Comparison of ENCODE assay signal across 17 mouse cellular contexts in the genomic region with DNA sequence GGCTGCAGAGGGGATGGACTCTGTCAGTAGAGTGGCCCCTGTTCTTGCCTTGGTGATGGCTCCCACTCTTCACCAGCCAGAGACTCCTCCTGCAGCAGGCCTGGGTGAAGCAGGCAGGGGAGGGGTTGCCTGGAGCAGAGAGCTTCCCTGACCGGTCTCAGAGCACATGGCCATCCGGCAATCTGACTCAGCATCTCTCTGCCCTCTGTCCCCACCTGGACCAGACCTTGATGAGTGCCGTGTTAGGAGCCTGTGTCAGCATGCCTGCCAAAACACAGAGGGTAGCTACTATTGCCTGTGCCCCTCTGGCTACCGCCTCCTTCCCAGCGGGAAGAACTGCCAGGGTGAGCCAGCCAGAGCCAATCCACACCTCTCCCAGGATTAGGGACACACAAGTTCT. TPM values are rescaled to one million over a fixed set of nuclear protein-coding genes. Genes with fewer than 3 reads are reported as not detected.
DNase-seq lines count a peak whose midpoint lies in the region; ATAC-seq and TF ChIP-seq lines count a peak whose summit lies in the region.
"Had no signal": no experiment of that assay in that cellular context is flagged by ENCODE, and none has a peak within 500 bp of the region (broad histone marks: within the 10 kb centered on the region; RNA-seq: fewer than 3 reads in every experiment).

No protein-coding gene starts in this region.

- TF ChIP-seq CTCF in intestine, postnatal 0 days (IDR thresholded peaks at IDR 0.05; ENCODE audit: low read depth), result no peak
- no peak for TF ChIP-seq CTCF in liver, postnatal 0 days (IDR thresholded peaks at IDR 0.05; ENCODE audit: low read depth)
- TF ChIP-seq CTCF in midbrain, postnatal 0 days (IDR thresholded peaks at IDR 0.05), result no peak

- no peak for DNase-seq in embryonic facial prominence, embryonic 10.5 days (ENCODE audit: low spot score)
- no peak for DNase-seq in lung, postnatal 10 days
- DNase-seq in liver, postnatal 0 days, result no peak
- no peak for DNase-seq in midbrain, postnatal 0 days (ENCODE audit: low spot score)
- DNase-seq: adrenal gland, postnatal 36 days; cerebellum, postnatal 14 days; gastrocnemius, postnatal 14 days; right cerebral cortex, postnatal 25 days; thymus, adult 18-20 months had no signal

- 45% methylated on average over 5 of the region's 5 CpGs for WGBS in embryonic facial prominence, embryonic 15.5 days
- 43% methylated on average over 5 of the region's 5 CpGs for WGBS in embryonic facial prominence, embryonic 10.5 days
- 45% methylated on average over 5 of the region's 5 CpGs for WGBS in lung, embryonic 16.5 days
- WGBS in intestine, postnatal 0 days, result 47% methylated on average over 5 of the region's 5 CpGs
- 50% methylated on average over 5 of the region's 5 CpGs for WGBS in liver, postnatal 0 days (ENCODE audit: insufficient replicate concordance)
- WGBS in midbrain, postnatal 0 days, result 54% methylated on average over 5 of the region's 5 CpGs

- H3K36me3 ChIP-seq in embryonic facial prominence, embryonic 15.5 days, result no peaks in the 10 kb centered on the region
- H3K36me3 ChIP-seq in embryonic facial prominence, embryonic 10.5 days (replicated peaks), result no peaks in the 10 kb centered on the region
- H3K36me3 ChIP-seq in lung, embryonic 16.5 days (ENCODE audit: control insufficient read depth, insufficient read depth, low read length), result no peaks in the 10 kb centered on the region
- no peaks in the 10 kb centered on the region for H3K36me3 ChIP-seq in intestine, postnatal 0 days (ENCODE audit: control insufficient read depth, insufficient read depth)
- H3K36me3 ChIP-seq in liver, postnatal 0 days (replicated peaks; ENCODE audit: insufficient read depth, low read length), result no peaks in the 10 kb centered on the region
- H3K36me3 ChIP-seq in midbrain, postnatal 0 days (ENCODE audit: insufficient read depth, low read length), result no peaks in the 10 kb centered on the region
- H3K36me3 ChIP-seq: heart, embryonic 10.5 days; limb, embryonic 13.5 days had no signal

- 0 out of 2 replicates have a peak overlapping the region, but pooled peaks have one; percentile 29 for H3K27ac ChIP-seq in embryonic facial prominence, embryonic 15.5 days (replicated peaks)
- no peak overlapping the region for H3K27ac ChIP-seq in embryonic facial prominence, embryonic 10.5 days (replicated peaks)
- peak overlapping the region; percentile 86 for H3K27ac ChIP-seq in lung, embryonic 16.5 days (ENCODE audit: low read length)
- H3K27ac ChIP-seq in intestine, postnatal 0 days (ENCODE audit: low read depth, low read length), result peak overlapping the region; percentile 73
- peak overlapping the region; percentile 98 for H3K27ac ChIP-seq in liver, postnatal 0 days (ENCODE audit: low read depth)
- no peak overlapping the region for H3K27ac ChIP-seq in midbrain, postnatal 0 days (ENCODE audit: low read depth, low read length)
- H3K27ac ChIP-seq: heart, embryonic 10.5 days; hindbrain, postnatal 0 days; limb, embryonic 13.5 days had no signal

- H3K4me2 ChIP-seq in embryonic facial prominence, embryonic 15.5 days (replicated peaks), result no peak overlapping the region
- no peak overlapping the region for H3K4me2 ChIP-seq in lung, embryonic 16.5 days (ENCODE audit: low read depth, low read length)
- no peak overlapping the region for H3K4me2 ChIP-seq in intestine, postnatal 0 days (replicated peaks; ENCODE audit: low read depth)
- H3K4me2 ChIP-seq in liver, postnatal 0 days (ENCODE audit: low read depth, low read length), result peak overlapping the region; percentile 44
- no peak overlapping the region for H3K4me2 ChIP-seq in midbrain, postnatal 0 days (ENCODE audit: low read depth, low read length, poor library complexity, severe bottlenecking)
- H3K4me2 ChIP-seq: limb, embryonic 13.5 days had no signal

- peaks cover 33% of the 10 kb centered on the region for H3K4me1 ChIP-seq in embryonic facial prominence, embryonic 15.5 days
- peaks cover 33% of the 10 kb centered on the region for H3K4me1 ChIP-seq in embryonic facial prominence, embryonic 10.5 days
- H3K4me1 ChIP-seq in lung, embryonic 16.5 days (replicated peaks; ENCODE audit: control insufficient read depth, insufficient read depth, low read length), result peaks cover 47% of the 10 kb centered on the region
- peaks cover 24% of the 10 kb centered on the region for H3K4me1 ChIP-seq in intestine, postnatal 0 days (replicated peaks; ENCODE audit: control insufficient read depth, insufficient read depth, low read length)
- peaks cover 29% of the 10 kb centered on the region for H3K4me1 ChIP-seq in liver, postnatal 0 days (ENCODE audit: insufficient read depth)
- H3K4me1 ChIP-seq in midbrain, postnatal 0 days (ENCODE audit: insufficient read depth, low read length), result peaks cover 4% of the 10 kb centered on the region; the same call in 1 of the 2 replicates

- H3K9me3 ChIP-seq in embryonic facial prominence, embryonic 15.5 days (replicated peaks), result no peaks in the 10 kb centered on the region
- no peaks in the 10 kb centered on the region for H3K9me3 ChIP-seq in embryonic facial prominence, embryonic 10.5 days
- no peaks in the 10 kb centered on the region for H3K9me3 ChIP-seq in lung, embryonic 16.5 days (ENCODE audit: control insufficient read depth, low read length)
- no peaks in the 10 kb centered on the region for H3K9me3 ChIP-seq in intestine, postnatal 0 days (ENCODE audit: control insufficient read depth)
- H3K9me3 ChIP-seq in liver, postnatal 0 days (ENCODE audit: low read length), result no peaks in the 10 kb centered on the region
- H3K9me3 ChIP-seq in midbrain, postnatal 0 days (ENCODE audit: low read length), result no peaks in the 10 kb centered on the region
- H3K9me3 ChIP-seq: heart, embryonic 10.5 days; limb, embryonic 13.5 days had no signal

- no peak overlapping the region for H3K4me3 ChIP-seq in embryonic facial prominence, embryonic 15.5 days (replicated peaks)
- no peak overlapping the region for H3K4me3 ChIP-seq in embryonic facial prominence, embryonic 10.5 days
- H3K4me3 ChIP-seq in lung, embryonic 16.5 days (ENCODE audit: low read length), result no peak overlapping the region
- H3K4me3 ChIP-seq in intestine, postnatal 0 days (ENCODE audit: low read depth, low read length), result no peak overlapping the region
- H3K4me3 ChIP-seq in liver, postnatal 0 days (ENCODE audit: low read depth, low read length), result no peak overlapping the region
- no peak overlapping the region for H3K4me3 ChIP-seq in midbrain, postnatal 0 days (ENCODE audit: low read depth, low read length)
- H3K4me3 ChIP-seq: heart, embryonic 10.5 days; limb, embryonic 13.5 days had no signal

- no peak overlapping the region for H3K9ac ChIP-seq in embryonic facial prominence, embryonic 15.5 days
- H3K9ac ChIP-seq in lung, embryonic 16.5 days (ENCODE audit: low read length), result no peak overlapping the region
- H3K9ac ChIP-seq in intestine, postnatal 0 days (ENCODE audit: low read depth, low read length), result no peak overlapping the region
- 0 out of 2 replicates have a peak overlapping the region, but pooled peaks have one; percentile 4 for H3K9ac ChIP-seq in liver, postnatal 0 days (replicated peaks)
- no peak overlapping the region for H3K9ac ChIP-seq in midbrain, postnatal 0 days (replicated peaks; ENCODE audit: low read length, poor library complexity, severe bottlenecking)
- H3K9ac ChIP-seq: limb, embryonic 13.5 days had no signal

- no peak for ATAC-seq in embryonic facial prominence, embryonic 15.5 days (ENCODE audit: insufficient number of reproducible peaks, low FRiP score, low TSS enrichment, low read depth)
- ATAC-seq in lung, embryonic 16.5 days (ENCODE audit: low read depth), result no peak
- ATAC-seq in intestine, postnatal 0 days, result no peak
- peak; percentile 5; the same call in 1 of the 2 replicates for ATAC-seq in liver, postnatal 0 days
- no peak for ATAC-seq in erythroblast, adult 5-6 weeks (replicated peaks; ENCODE audit: low FRiP score, poor library complexity, severe bottlenecking)
- no peak for ATAC-seq in midbrain, postnatal 0 days (ENCODE audit: low FRiP score)
- ATAC-seq: hindbrain, postnatal 0 days; midbrain, embryonic 16.5 days had no signal

- H3K27me3 ChIP-seq in embryonic facial prominence, embryonic 15.5 days, result peaks cover 22% of the 10 kb centered on the region
- peaks cover 90% of the 10 kb centered on the region for H3K27me3 ChIP-seq in embryonic facial prominence, embryonic 10.5 days (replicated peaks; ENCODE audit: low read depth, poor library complexity, severe bottlenecking)
- peaks cover 9% of the 10 kb centered on the region for H3K27me3 ChIP-seq in lung, embryonic 16.5 days (ENCODE audit: control insufficient read depth, insufficient read depth, low read depth, low read length)
- H3K27me3 ChIP-seq in intestine, postnatal 0 days (replicated peaks; ENCODE audit: control insufficient read depth, insufficient read depth, low read length), result no peaks in the 10 kb centered on the region
- H3K27me3 ChIP-seq in liver, postnatal 0 days (ENCODE audit: insufficient read depth, low read length), result peaks cover 6% of the 10 kb centered on the region; the same call in 1 of the 2 replicates
- peaks cover 16% of the 10 kb centered on the region for H3K27me3 ChIP-seq in midbrain, postnatal 0 days (ENCODE audit: insufficient read depth, low read length)

- TF ChIP-seq EP300 in liver, postnatal 0 days (IDR thresholded peaks at IDR 0.05; ENCODE audit: low read depth), result no peak

RNA-seq across cellular contexts. Expression of gene Ass1, which starts 11.5 kb away (rescaled TPM):
- 38.1 and 41.3 TPM in 2 replicates for polyA plus RNA-seq in embryonic facial prominence, embryonic 15.5 days (2015; fragmentation: Nextera tagmentation; extraction: Ambion mirVana)
- 13.0 and 16.1 TPM in 2 replicates for polyA plus RNA-seq in embryonic facial prominence, embryonic 10.5 days (2016; fragmentation: Nextera tagmentation; extraction: Ambion mirVana)
- polyA plus RNA-seq in lung, embryonic 16.5 days (2015; fragmentation: Nextera tagmentation; extraction: Ambion mirVana), result 72.0 and 91.8 TPM in 2 replicates
- 492 and 545 TPM in 2 replicates for polyA plus RNA-seq in intestine, postnatal 0 days (2015; fragmentation: Nextera tagmentation; extraction: Ambion mirVana)
- polyA plus RNA-seq in liver, postnatal 0 days (2015; fragmentation: Nextera tagmentation; extraction: Ambion mirVana), result 853 and 957 TPM in 2 replicates
- total RNA-seq in erythroblast, adult 5-6 weeks (2015; ENCODE audit: low replicate concordance), result 18.4 and 33.2 TPM in 2 replicates
- 3.7 and 17.6 TPM in 2 replicates for total RNA-seq in erythroblast, adult 5-6 weeks (2017; ENCODE audit: low replicate concordance)
- 17.4 and 24.9 TPM in 2 replicates for total RNA-seq in midbrain, postnatal 0 days (2014; rRNA removed)
- polyA plus RNA-seq in midbrain, postnatal 0 days (2015; fragmentation: Nextera tagmentation; extraction: Ambion mirVana), result 26.4 and 30.3 TPM in 2 replicates

Comparison
In these comparisons a context has a peak if more than half of its experiments do, and no peak if none do; other contexts are left out.
1. H3K27ac ChIP-seq: peak in embryonic facial prominence, embryonic 15.5 days (single experiment), lung, embryonic 16.5 days (single experiment), intestine, postnatal 0 days (single experiment) and liver, postnatal 0 days (single experiment); none in embryonic facial prominence, embryonic 10.5 days (single experiment) and midbrain, postnatal 0 days (single experiment).